In genomic region chr11:88161051-88161581, GRCm38 (mm10) we compare ENCODE assay signal across 8 mouse cellular contexts. TPM values are rescaled to one million over a fixed set of nuclear protein-coding genes. Genes with fewer than 3 reads are reported as not detected.
DNase-seq lines count a peak whose midpoint lies in the region; ATAC-seq and TF ChIP-seq lines count a peak whose summit lies in the region.

No protein-coding gene starts in this region.

- peak overlapping the region; percentile 80 for H3K4me2 ChIP-seq in intestine, postnatal 0 days (replicated peaks; ENCODE audit: low read depth)
- H3K4me2 ChIP-seq in limb, embryonic 15.5 days = peak overlapping the region; percentile 72

- no peaks in the 10 kb centered on the region for H3K36me3 ChIP-seq in intestine, postnatal 0 days (ENCODE audit: control insufficient read depth, insufficient read depth)
- no peaks in the 10 kb centered on the region; the same call in 1 of the 2 replicates for H3K36me3 ChIP-seq in limb, embryonic 15.5 days

- peak overlapping the region; percentile 39 for H3K4me3 ChIP-seq in intestine, postnatal 0 days (ENCODE audit: low read depth, low read length)
- peak overlapping the region; percentile 35 for H3K4me3 ChIP-seq in limb, embryonic 15.5 days

- H3K9ac ChIP-seq in intestine, postnatal 0 days (ENCODE audit: low read depth, low read length) = no peak overlapping the region
- 0 out of 2 replicates have a peak overlapping the region, but pooled peaks have one; percentile 20 for H3K9ac ChIP-seq in limb, embryonic 15.5 days

- H3K9me3 ChIP-seq in intestine, postnatal 0 days (ENCODE audit: control insufficient read depth) = no peaks in the 10 kb centered on the region
- H3K9me3 ChIP-seq in limb, embryonic 15.5 days = no peaks in the 10 kb centered on the region

- H3K4me1 ChIP-seq in intestine, postnatal 0 days (replicated peaks; ENCODE audit: control insufficient read depth, insufficient read depth, low read length) = peaks cover 4% of the 10 kb centered on the region; the same call in 1 of the 2 replicates
- H3K4me1 ChIP-seq in limb, embryonic 15.5 days = peaks cover 75% of the 10 kb centered on the region

- WGBS in intestine, postnatal 0 days = 3% methylated on average over 16 of the region's 33 CpGs
- 2% methylated on average over 22 of the region's 33 CpGs for WGBS in limb, embryonic 15.5 days

- peak; percentile 66 to 82 for DNase-seq in urinary bladder, adult 18-20 months (ENCODE audit: low spot score in 2 of 2)
- no peak for DNase-seq in urinary bladder, postnatal 10 days (ENCODE audit: low spot score)
- peak; percentile 81 to 85 for DNase-seq in cerebellum, postnatal 25 days
- DNase-seq in heart, adult 11 months = peak; percentile 98
- peak; percentile 76 for DNase-seq in yolk sac, embryonic 10.5 days (ENCODE audit: low spot score)

- TF ChIP-seq CTCF in intestine, postnatal 0 days (IDR thresholded peaks at IDR 0.05; ENCODE audit: low read depth) = no peak

- peak; percentile 50 for ATAC-seq in intestine, postnatal 0 days
- ATAC-seq in limb, embryonic 15.5 days (ENCODE audit: insufficient number of reproducible peaks, low FRiP score, low TSS enrichment, low read depth) = peak; percentile 20; the same call in 1 of the 2 replicates
- 0 out of 2 replicates have a peak, but pooled peaks have one; percentile 47 for ATAC-seq in monocyte, adult 5-6 weeks (replicated peaks; ENCODE audit: insufficient number of reproducible peaks, low FRiP score, low TSS enrichment, poor library complexity, severe bottlenecking)

- peak overlapping the region; percentile 77 for H3K27ac ChIP-seq in intestine, postnatal 0 days (ENCODE audit: low read depth, low read length)
- peak overlapping the region; percentile 71 for H3K27ac ChIP-seq in limb, embryonic 15.5 days

- H3K27me3 ChIP-seq in intestine, postnatal 0 days (replicated peaks; ENCODE audit: control insufficient read depth, insufficient read depth, low read length) = no peaks in the 10 kb centered on the region
- H3K27me3 ChIP-seq in limb, embryonic 15.5 days = no peaks in the 10 kb centered on the region

RNA-seq across cellular contexts. Expression of gene Mrps23, which starts 43.1 kb away (rescaled TPM):
- polyA plus RNA-seq in intestine, postnatal 0 days (2015; fragmentation: Nextera tagmentation; extraction: Ambion mirVana) = 54.1 and 59.1 TPM in 2 replicates
- 52.4 and 53.0 TPM in 2 replicates for polyA plus RNA-seq in limb, embryonic 15.5 days (2015; fragmentation: Nextera tagmentation; extraction: Ambion mirVana)
- 64.6 to 115 TPM (median 69.1 TPM) in 3 replicates for total RNA-seq in monocyte, adult 5-6 weeks (2017)
